Mouse (Mus musculus): Measurements from ENCODE around the gene Grwd1. TPM values are rescaled to one million over a fixed set of nuclear protein-coding genes. Genes with fewer than 3 reads are reported as not detected.

Grwd1 gene
- polyA plus RNA-seq, 1 experiment, result 12.1 TPM

DNA sequence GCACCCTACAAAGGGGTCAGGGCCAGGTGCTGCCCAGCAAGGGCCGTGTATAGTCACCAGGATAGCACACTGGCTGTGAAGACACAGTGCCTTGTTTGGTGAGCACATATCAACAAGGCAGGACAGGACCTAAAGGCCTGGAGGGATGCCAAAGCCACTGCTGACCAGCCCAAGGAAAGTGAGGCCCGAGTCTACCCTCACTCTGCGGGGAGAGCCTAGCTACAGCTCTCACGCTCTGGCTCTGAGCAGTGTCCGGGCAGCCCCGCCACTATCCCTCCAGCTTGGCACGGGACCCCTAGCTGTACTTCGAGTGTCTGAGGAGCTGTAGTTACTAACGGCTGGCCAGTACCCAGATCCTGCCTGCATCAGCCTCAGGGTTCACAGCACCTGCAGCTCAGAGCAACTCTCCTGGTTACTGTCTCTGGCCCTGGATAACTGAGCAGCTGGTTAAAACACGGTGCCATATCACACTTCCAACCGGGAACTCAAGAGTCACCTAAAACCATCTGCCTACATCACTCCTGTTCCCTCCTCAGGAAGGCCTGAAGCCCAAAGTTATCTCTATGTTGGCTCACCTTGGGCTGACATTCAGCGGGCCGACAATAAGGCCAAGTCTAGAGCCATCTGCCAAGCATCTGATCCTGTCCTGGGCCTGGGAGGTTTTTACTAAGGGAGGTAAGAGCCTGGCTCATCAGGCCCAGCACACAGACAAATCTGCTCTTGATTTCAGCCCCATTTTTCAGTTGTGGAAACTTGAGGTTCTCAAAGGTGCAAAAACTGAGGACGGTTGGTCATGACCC, 21.3 kb downstream of the Grwd1 start:
- Histone ChIP-seq H3K27me3 (ENCODE audit: control insufficient read depth, insufficient read depth, low read length) (no peaks in the 10 kb centered on the region), H3K4me1 (ENCODE audit: control insufficient read depth, insufficient read depth, low read length) (peaks cover 23% of the 10 kb centered on the region), H3K27ac (ENCODE audit: control insufficient read depth, insufficient read depth, low read depth, low read length) (no peak overlapping the region), H3K36me3 (ENCODE audit: control insufficient read depth, insufficient read depth, low read length) (peaks cover 14% of the 10 kb centered on the region), H3K4me3 (ENCODE audit: control insufficient read depth, low read depth, low read length) (no peak overlapping the region)
- TF ChIP-seq CTCF (IDR thresholded peaks at IDR 0.05; ENCODE audit: control insufficient read depth, insufficient read depth, insufficient replicate concordance, low read depth, low read length) (no peak), POLR2A (IDR thresholded peaks at IDR 0.05; ENCODE audit: control insufficient read depth, low read depth, low read length) (no peak)

DNA sequence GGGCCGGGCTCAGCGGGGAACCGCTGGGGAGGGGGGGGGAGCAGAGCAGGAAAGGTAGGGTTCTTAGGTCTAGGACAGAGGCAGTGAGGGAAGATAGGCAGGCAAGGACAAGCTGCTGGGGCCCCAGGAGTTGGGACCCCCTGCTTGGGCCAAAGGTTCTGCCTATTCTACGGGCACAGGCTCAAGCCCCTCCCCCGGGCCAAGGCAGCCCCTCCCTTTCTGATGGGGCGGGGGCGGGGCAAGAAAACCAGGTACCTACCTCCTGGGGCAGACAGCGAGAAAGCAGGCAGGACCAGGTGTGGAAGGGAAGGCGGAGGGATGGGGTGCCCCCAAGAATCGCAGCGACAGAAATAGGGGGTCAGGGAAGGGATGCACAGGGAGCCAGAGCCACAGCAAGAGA, 22.3 kb downstream of the Grwd1 start:
- TF ChIP-seq POLR2A (IDR thresholded peaks at IDR 0.05; ENCODE audit: control insufficient read depth, low read depth, low read length) (no peak), CTCF (IDR thresholded peaks at IDR 0.05; ENCODE audit: control insufficient read depth, insufficient read depth, insufficient replicate concordance, low read depth, low read length) (no peak)
- Histone ChIP-seq H3K27ac (ENCODE audit: control insufficient read depth, insufficient read depth, low read depth, low read length) (no peak overlapping the region), H3K27me3 (ENCODE audit: control insufficient read depth, insufficient read depth, low read length) (no peaks in the 10 kb centered on the region), H3K36me3 (ENCODE audit: control insufficient read depth, insufficient read depth, low read length) (peaks cover 14% of the 10 kb centered on the region), H3K4me1 (ENCODE audit: control insufficient read depth, insufficient read depth, low read length) (peaks cover 22% of the 10 kb centered on the region), H3K4me3 (ENCODE audit: control insufficient read depth, low read depth, low read length) (no peak overlapping the region)

DNA sequence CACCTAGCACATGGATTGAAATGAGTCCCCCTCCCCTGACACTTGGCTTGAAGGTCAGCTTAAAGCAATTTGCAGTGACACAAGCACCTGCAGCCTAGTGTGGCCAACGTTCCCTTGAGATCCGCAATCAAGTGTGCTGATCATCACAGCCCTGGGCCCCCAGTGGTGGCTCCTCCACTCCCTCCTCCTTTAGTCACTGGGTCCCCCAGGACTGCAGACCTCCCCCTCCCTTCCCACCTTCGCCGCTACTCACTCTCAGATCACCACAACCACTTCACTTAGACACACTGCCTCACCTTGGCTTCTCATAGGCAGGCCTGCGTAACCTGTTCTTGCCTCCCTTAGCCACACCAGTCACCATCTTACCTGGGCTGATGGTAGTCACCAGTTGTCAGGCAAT, 24.8 kb downstream of the Grwd1 start:
- Histone ChIP-seq H3K36me3 (ENCODE audit: control insufficient read depth, insufficient read depth, low read length) (peaks cover 11% of the 10 kb centered on the region), H3K27me3 (ENCODE audit: control insufficient read depth, insufficient read depth, low read length) (no peaks in the 10 kb centered on the region), H3K4me1 (ENCODE audit: control insufficient read depth, insufficient read depth, low read length) (peaks cover 14% of the 10 kb centered on the region), H3K4me3 (ENCODE audit: control insufficient read depth, low read depth, low read length) (no peak overlapping the region), H3K27ac (ENCODE audit: control insufficient read depth, insufficient read depth, low read depth, low read length) (no peak overlapping the region)
- no peak for TF ChIP-seq CTCF (IDR thresholded peaks at IDR 0.05; ENCODE audit: control insufficient read depth, insufficient read depth, insufficient replicate concordance, low read depth, low read length)

DNA sequence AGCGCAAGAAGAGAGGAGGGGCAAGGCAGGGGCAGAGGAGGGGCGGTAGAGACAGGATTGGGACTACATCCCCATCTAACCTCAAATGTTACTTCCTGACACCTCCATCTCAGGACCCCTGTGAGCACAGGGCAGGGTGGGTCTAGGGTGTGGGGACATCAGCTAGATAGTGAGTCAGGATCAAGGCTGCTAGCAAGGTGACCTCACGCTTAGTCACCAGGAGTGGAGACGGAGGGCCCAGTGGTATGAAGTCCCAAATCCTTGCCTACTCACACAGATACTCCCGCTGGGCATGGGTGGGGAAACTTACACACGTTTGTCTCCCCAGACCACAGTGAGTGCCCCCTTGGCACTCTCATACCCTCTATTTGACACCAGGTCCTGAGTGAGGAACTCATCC, 28.2 kb downstream of the Grwd1 start:
- no peak overlapping the region for H3K4me3 ChIP-seq (ENCODE audit: control insufficient read depth, low read depth, low read length)
- peaks cover 2% of the 10 kb centered on the region; the same call in 1 of the 2 replicates for H3K27me3 ChIP-seq (ENCODE audit: control insufficient read depth, insufficient read depth, low read length)
- peaks cover 11% of the 10 kb centered on the region; the same call in 1 of the 2 replicates for H3K4me1 ChIP-seq (ENCODE audit: control insufficient read depth, insufficient read depth, low read length)
- peaks cover 3% of the 10 kb centered on the region for H3K36me3 ChIP-seq (ENCODE audit: control insufficient read depth, insufficient read depth, low read length)
- TF ChIP-seq CTCF (IDR thresholded peaks at IDR 0.05; ENCODE audit: control insufficient read depth, insufficient read depth, insufficient replicate concordance, low read depth, low read length) (no peak), POLR2A (IDR thresholded peaks at IDR 0.05; ENCODE audit: control insufficient read depth, low read depth, low read length) (no peak)
- H3K27ac ChIP-seq (ENCODE audit: control insufficient read depth, insufficient read depth, low read depth, low read length), result no peak overlapping the region

DNA sequence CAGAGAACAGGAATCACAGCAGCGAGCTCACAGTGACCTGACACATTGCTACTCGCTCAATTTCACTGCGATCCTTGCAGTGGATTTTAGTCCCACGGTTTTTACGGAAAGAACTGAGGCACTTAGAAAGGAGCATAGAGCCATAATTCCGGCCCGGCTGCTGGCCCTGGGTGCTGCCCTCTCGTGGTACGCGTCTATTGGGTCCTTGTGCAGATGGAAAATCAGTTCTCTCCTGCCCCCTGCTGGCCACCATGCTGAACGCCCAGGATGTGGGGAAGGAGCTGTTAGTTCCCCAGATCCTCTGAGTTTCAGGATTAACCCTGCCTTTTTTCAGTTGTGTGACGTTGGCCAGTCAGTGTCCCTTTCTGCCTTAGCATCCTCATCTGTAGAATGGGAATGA, 29.4 kb downstream of the Grwd1 start:
- Histone ChIP-seq H3K27me3 (ENCODE audit: control insufficient read depth, insufficient read depth, low read length) (peaks cover 2% of the 10 kb centered on the region; the same call in 1 of the 2 replicates), H3K4me1 (ENCODE audit: control insufficient read depth, insufficient read depth, low read length) (peaks cover 11% of the 10 kb centered on the region; the same call in 1 of the 2 replicates), H3K4me3 (ENCODE audit: control insufficient read depth, low read depth, low read length) (peak overlapping the region; percentile 76), H3K36me3 (ENCODE audit: control insufficient read depth, insufficient read depth, low read length) (no peaks in the 10 kb centered on the region), H3K27ac (ENCODE audit: control insufficient read depth, insufficient read depth, low read depth, low read length) (no peak overlapping the region)
- TF ChIP-seq POLR2A (IDR thresholded peaks at IDR 0.05; ENCODE audit: control insufficient read depth, low read depth, low read length) (no peak), CTCF (IDR thresholded peaks at IDR 0.05; ENCODE audit: control insufficient read depth, insufficient read depth, insufficient replicate concordance, low read depth, low read length) (peak; percentile 98)

DNA sequence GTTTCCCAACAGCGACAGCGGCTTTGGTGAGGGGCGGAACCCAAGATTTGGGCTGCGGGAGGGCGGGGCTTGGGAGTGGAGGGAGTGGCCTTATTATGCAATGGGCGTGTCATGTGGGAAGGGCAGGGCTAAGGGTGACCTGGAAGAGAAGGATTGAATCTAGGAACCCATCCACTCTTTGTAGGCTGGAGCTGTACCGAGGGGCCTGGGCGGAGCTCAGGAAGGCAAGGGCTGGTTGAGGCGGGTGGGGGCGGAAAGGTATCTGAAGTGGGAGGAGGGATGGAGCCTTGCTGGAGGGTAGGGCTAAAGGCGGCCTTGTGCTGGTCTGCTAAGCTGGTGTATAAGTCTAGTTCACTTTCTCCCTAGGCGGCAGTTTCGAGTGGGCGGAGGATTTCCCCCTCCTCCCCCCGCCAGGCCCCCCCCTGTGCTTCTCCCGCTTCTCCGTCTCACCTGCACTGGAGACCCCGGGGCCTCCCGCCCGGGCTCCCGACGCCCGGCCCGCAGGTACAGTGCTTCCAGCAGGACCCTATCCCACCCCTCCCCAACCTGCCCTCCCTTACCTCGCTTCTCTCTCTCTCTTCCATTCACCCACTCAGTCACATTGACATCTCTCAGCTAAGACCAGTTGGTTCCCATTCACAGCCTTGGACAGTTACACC, 30.1 kb downstream of the Grwd1 start:
- no peak for TF ChIP-seq POLR2A (IDR thresholded peaks at IDR 0.05; ENCODE audit: control insufficient read depth, low read depth, low read length)
- TF ChIP-seq CTCF (IDR thresholded peaks at IDR 0.05; ENCODE audit: control insufficient read depth, insufficient read depth, insufficient replicate concordance, low read depth, low read length), result no peak
- Histone ChIP-seq H3K36me3 (ENCODE audit: control insufficient read depth, insufficient read depth, low read length) (no peaks in the 10 kb centered on the region), H3K4me1 (ENCODE audit: control insufficient read depth, insufficient read depth, low read length) (peaks cover 11% of the 10 kb centered on the region; the same call in 1 of the 2 replicates), H3K27me3 (ENCODE audit: control insufficient read depth, insufficient read depth, low read length) (peaks cover 2% of the 10 kb centered on the region; the same call in 1 of the 2 replicates), H3K4me3 (ENCODE audit: control insufficient read depth, low read depth, low read length) (peak overlapping the region; percentile 76), H3K27ac (ENCODE audit: control insufficient read depth, insufficient read depth, low read depth, low read length) (no peak overlapping the region)

DNA sequence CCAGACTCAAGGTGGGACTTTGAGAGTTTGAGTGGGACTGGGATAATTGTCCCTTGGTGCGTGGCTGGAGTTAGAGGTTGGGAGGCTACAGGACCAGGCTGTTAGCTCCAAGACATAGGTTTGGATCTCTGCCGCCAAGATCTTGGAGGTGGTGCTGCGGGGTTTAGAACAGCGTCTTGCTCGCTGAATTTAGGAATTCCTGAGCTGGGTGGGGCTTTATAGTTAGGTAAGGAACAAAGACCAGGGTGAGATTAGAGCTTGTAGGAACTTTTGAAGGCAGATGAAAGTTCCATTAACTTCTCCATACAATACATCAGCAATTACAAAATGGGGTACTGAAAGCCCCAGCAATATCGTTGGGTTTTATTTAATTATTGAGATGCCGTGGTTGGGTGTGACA, 30.7 kb downstream of the Grwd1 start:
- TF ChIP-seq CTCF (IDR thresholded peaks at IDR 0.05; ENCODE audit: control insufficient read depth, insufficient read depth, insufficient replicate concordance, low read depth, low read length) (no peak), POLR2A (IDR thresholded peaks at IDR 0.05; ENCODE audit: control insufficient read depth, low read depth, low read length) (no peak)
- Histone ChIP-seq H3K36me3 (ENCODE audit: control insufficient read depth, insufficient read depth, low read length) (no peaks in the 10 kb centered on the region), H3K4me3 (ENCODE audit: control insufficient read depth, low read depth, low read length) (no peak overlapping the region; the same call in 1 of the 2 replicates), H3K4me1 (ENCODE audit: control insufficient read depth, insufficient read depth, low read length) (peaks cover 11% of the 10 kb centered on the region; the same call in 1 of the 2 replicates), H3K27me3 (ENCODE audit: control insufficient read depth, insufficient read depth, low read length) (peaks cover 2% of the 10 kb centered on the region; the same call in 1 of the 2 replicates), H3K27ac (ENCODE audit: control insufficient read depth, insufficient read depth, low read depth, low read length) (no peak overlapping the region)
